Comparison of ENCODE assay signal across 18 mouse cellular contexts in genomic region chr12:25143492-25143891, GRCm38 (mm10). TPM values are rescaled to one million over a fixed set of nuclear protein-coding genes. Genes with fewer than 3 reads are reported as not detected.
DNase-seq lines count a peak whose midpoint lies in the region; ATAC-seq lines count a peak whose summit lies in the region.
"Had no signal": no experiment of that assay in that cellular context is flagged by ENCODE, and none has a peak within 500 bp of the region (broad histone marks: within the 10 kb centered on the region; RNA-seq: fewer than 3 reads in every experiment).

No protein-coding gene starts in this region.

- no peak for DNase-seq in forebrain, embryonic 10.5 days (ENCODE audit: extremely low spot score, low spot score)
- DNase-seq in forebrain, embryonic 11.5 days (ENCODE audit: low spot score): no peak
- peak; percentile 34 for DNase-seq in left cerebral cortex, postnatal 4 days
- DNase-seq in left cerebral cortex, adult 18-20 months (ENCODE audit: low spot score in 2 of 2): no peak
- DNase-seq in cerebellum, adult 11-12 months: no peak
- no peak for DNase-seq in left cerebral cortex, postnatal 10 days (ENCODE audit: extremely low spot score in 1 of 2, low spot score in 2 of 2)
- DNase-seq: kidney, adult 18-20 months; kidney, postnatal 14 days; layer of hippocampus, adult 9-11 months; right cerebral cortex, postnatal 25 days had no signal

- H3K9me3 ChIP-seq in forebrain, embryonic 10.5 days: no peaks in the 10 kb centered on the region
- no peaks in the 10 kb centered on the region for H3K9me3 ChIP-seq in forebrain, embryonic 11.5 days (ENCODE audit: control insufficient read depth, low read length)
- H3K9me3 ChIP-seq: forebrain, embryonic 12.5 days; heart, embryonic 12.5 days; liver, embryonic 15.5 days; midbrain, embryonic 15.5 days; neural tube, embryonic 12.5 days had no signal

- no peaks in the 10 kb centered on the region for H3K36me3 ChIP-seq in forebrain, embryonic 10.5 days (replicated peaks)
- H3K36me3 ChIP-seq in forebrain, embryonic 11.5 days (ENCODE audit: control insufficient read depth, insufficient read depth, low read length): no peaks in the 10 kb centered on the region
- H3K36me3 ChIP-seq: forebrain, embryonic 12.5 days; heart, embryonic 12.5 days; liver, embryonic 15.5 days; midbrain, embryonic 15.5 days; neural tube, embryonic 12.5 days had no signal

- peak overlapping the region; percentile 21; the same call in 1 of the 2 replicates for H3K27ac ChIP-seq in forebrain, embryonic 10.5 days
- no peak overlapping the region for H3K27ac ChIP-seq in forebrain, embryonic 11.5 days (ENCODE audit: low read depth, low read length)
- H3K27ac ChIP-seq: forebrain, embryonic 12.5 days; liver, embryonic 15.5 days; macrophage; midbrain, embryonic 15.5 days; neural tube, embryonic 12.5 days had no signal

- no peak overlapping the region for H3K4me3 ChIP-seq in forebrain, embryonic 10.5 days
- H3K4me3 ChIP-seq in forebrain, embryonic 11.5 days (ENCODE audit: low read depth, low read length): no peak overlapping the region
- H3K4me3 ChIP-seq: forebrain, embryonic 12.5 days; heart, embryonic 12.5 days; liver, embryonic 15.5 days; midbrain, embryonic 15.5 days; neural tube, embryonic 12.5 days had no signal

- no peaks in the 10 kb centered on the region for H3K27me3 ChIP-seq in forebrain, embryonic 10.5 days (ENCODE audit: poor library complexity, severe bottlenecking)
- H3K27me3 ChIP-seq in forebrain, embryonic 11.5 days (ENCODE audit: control insufficient read depth, insufficient read depth, low read length): no peaks in the 10 kb centered on the region
- H3K27me3 ChIP-seq: forebrain, embryonic 12.5 days; heart, embryonic 12.5 days; liver, embryonic 15.5 days; midbrain, embryonic 15.5 days; neural tube, embryonic 12.5 days had no signal

- peaks cover 17% of the 10 kb centered on the region for H3K4me1 ChIP-seq in forebrain, embryonic 10.5 days
- H3K4me1 ChIP-seq in forebrain, embryonic 11.5 days (replicated peaks; ENCODE audit: control insufficient read depth, insufficient read depth, low read length): 0 out of 2 replicates have a peak, but pooled peaks cover 3% of the 10 kb centered on the region
- H3K4me1 ChIP-seq: heart, embryonic 12.5 days; midbrain, embryonic 15.5 days; neural tube, embryonic 12.5 days had no signal

- no peak for ATAC-seq in forebrain, embryonic 11.5 days (replicated peaks; ENCODE audit: low FRiP score)
- ATAC-seq in activated CD4-positive, CD25-positive, alpha-beta regulatory T cell, adult 4 months: peak; percentile 59
- peak; percentile 75 for ATAC-seq in megakaryocyte progenitor cell, adult 5-6 weeks (replicated peaks; ENCODE audit: poor library complexity)
- ATAC-seq: midbrain, embryonic 15.5 days had no signal

- no peak overlapping the region for H3K4me2 ChIP-seq in forebrain, embryonic 11.5 days (ENCODE audit: low read depth, low read length, severe bottlenecking)
- H3K4me2 ChIP-seq: forebrain, embryonic 12.5 days; heart, embryonic 12.5 days; liver, embryonic 15.5 days; midbrain, embryonic 15.5 days; neural tube, embryonic 12.5 days had no signal

- intact Hi-C loops in left cerebral cortex, postnatal 4 days (cut with DNase I): no loop called here
- intact Hi-C loops in left cerebral cortex, postnatal 10 days (cut with DNase I): no loop called here

- WGBS in forebrain, embryonic 10.5 days: 64% methylated on average over 2 of the region's 2 CpGs
- WGBS in forebrain, embryonic 11.5 days: 52% methylated on average over 2 of the region's 2 CpGs

- H3K9ac ChIP-seq in forebrain, embryonic 11.5 days (ENCODE audit: low read length): no peak overlapping the region
- H3K9ac ChIP-seq: forebrain, embryonic 12.5 days; heart, embryonic 12.5 days; liver, embryonic 15.5 days; midbrain, embryonic 15.5 days; neural tube, embryonic 12.5 days had no signal

RNA-seq across cellular contexts. Expression of gene Id2, which starts 46.6 kb away (rescaled TPM):
- 180 and 197 TPM in 2 replicates for polyA plus RNA-seq in forebrain, embryonic 10.5 days (2016; fragmentation: Nextera tagmentation; extraction: Ambion mirVana)
- 188 and 198 TPM in 2 replicates for polyA plus RNA-seq in forebrain, embryonic 11.5 days (2014; fragmentation: Nextera tagmentation; extraction: Ambion mirVana)
- total RNA-seq in left cerebral cortex, postnatal 4 days (2021): 100 to 1,000 TPM; 174 to 182 TPM
- total RNA-seq in left cerebral cortex, adult 18-20 months (2021): 100 to 1,000 TPM; 127 to 156 TPM
- 100 to 1,000 TPM; 302 to 334 TPM for polyA plus RNA-seq in activated CD4-positive, CD25-positive, alpha-beta regulatory T cell, adult 4 months (2017; shearing (Covaris generic))
- 21.8 and 32.4 TPM in 2 replicates for total RNA-seq in megakaryocyte progenitor cell, adult 5-6 weeks (2015)
- total RNA-seq in megakaryocyte progenitor cell, adult 5-6 weeks (2017): 8.3 and 15.5 TPM in 2 replicates
- total RNA-seq in left cerebral cortex, postnatal 10 days (2021): 100 to 1,000 TPM; 160 to 186 TPM
